Mouse (Mus musculus) frontal cortex, adult 2 months (tissue): ENCODE data around the gene Slx. TPM values are rescaled to one million over a fixed set of nuclear protein-coding genes. Genes with fewer than 3 reads are reported as not detected.
"Not testable (repeated sequence)": the region's sequence is repeated elsewhere in the genome, so short reads cannot be mapped to it uniquely, and the experiment has no call there.

ENCODE experiments used
- DNase-seq, 2 experiments: peaks; one replicate each; pipeline ENCODE4 v3.0.0; 2022; ENCODE audit warnings: low spot score in 1 of 2; ENCODE audit errors: extremely low spot score in 1 of 2
- polyA plus RNA-seq: library from polyadenylated mRNA; depleted of rRNA; stranded (reverse); fragments of >200 nt; gene quantifications from 2 replicates; pipeline ENCODE4 v1.2.3, GENCODE M21; 2012; rRNA removed

Gene Slx
- not detected in 2 replicates for polyA plus RNA-seq

- DNase-seq, result not testable (repeated sequence)
Observed at GRCm38 (mm10) chrX:26545465-26545864, at the start of gene Slx. Gene Slx (minus strand): TSS chrX:26545565.

Other genes with a start within 250 kb of the Slx start
- gene Gm2030, start 235.5 kb downstream of the Slx start, polyA plus RNA-seq, result not detected in 2 replicates
- not detected in 2 replicates for gene Gm14525, start 157.1 kb upstream of the Slx start, polyA plus RNA-seq